Mouse (Mus musculus): ENCODE results near the gene Camk2d.

GRCm38 (mm10) chr3:126629040-126629439, 32.9 kb downstream of the Camk2d start:
- no peak for TF ChIP-seq CTCF (IDR thresholded peaks at IDR 0.05; ENCODE audit: low read depth, low read length)
- no peak for TF ChIP-seq GATA1 (IDR thresholded peaks at IDR 0.05; ENCODE audit: borderline replicate concordance, low read length)
- TF ChIP-seq POLR2AphosphoS5 (IDR thresholded peaks at IDR 0.05; ENCODE audit: insufficient replicate concordance, low read depth, low read length): no peak

All from G1E (cell line).